Mouse (Mus musculus): ENCODE results near the gene Il25. TPM values are rescaled to one million over a fixed set of nuclear protein-coding genes. Genes with fewer than 3 reads are reported as not detected.
"Not testable (repeated sequence)": the region's sequence is repeated elsewhere in the genome, so short reads cannot be mapped to it uniquely, and the experiment has no call there.

Gene Il25
- polyA plus RNA-seq, 1 experiment from 2014 or later, result not detected

GRCm38 (mm10) chr14:54960769-54961168 lies 28.3 kb downstream of the Il25 start:
- Histone ChIP-seq H3K9me3 (replicated peaks) (no peaks in the 10 kb centered on the region), H3K4me3 (no peak overlapping the region), H3K27ac (no peak overlapping the region), H3K36me3 (no peaks in the 10 kb centered on the region), H3K4me1 (no peaks in the 10 kb centered on the region), H3K4me2 (no peak overlapping the region), H3K27me3 (replicated peaks) (no peaks in the 10 kb centered on the region; the same call in none of the 2 replicates), H3K9ac (no peak overlapping the region)
- 37% methylated on average over 10 of the region's 10 CpGs for WGBS (ENCODE audit: insufficient replicate concordance)
- ATAC-seq, result no peak

GRCm38 (mm10) chr14:54961487-54961886 lies 29.0 kb downstream of the Il25 start:
- Histone ChIP-seq H3K4me2 (no peak overlapping the region), H3K9ac (no peak overlapping the region), H3K9me3 (replicated peaks) (no peaks in the 10 kb centered on the region), H3K27me3 (replicated peaks) (no peaks in the 10 kb centered on the region; the same call in none of the 2 replicates), H3K27ac (no peak overlapping the region), H3K4me3 (no peak overlapping the region), H3K4me1 (no peaks in the 10 kb centered on the region), H3K36me3 (no peaks in the 10 kb centered on the region)
- ATAC-seq, result no peak
- WGBS (ENCODE audit: insufficient replicate concordance), result 61% methylated on average over 5 of the region's 5 CpGs

- ATAC-seq, result no peak
- Histone ChIP-seq H3K27me3 (replicated peaks) (no peaks in the 10 kb centered on the region; the same call in none of the 2 replicates), H3K4me2 (no peak overlapping the region), H3K9ac (no peak overlapping the region), H3K36me3 (no peaks in the 10 kb centered on the region), H3K4me3 (no peak overlapping the region), H3K4me1 (no peaks in the 10 kb centered on the region), H3K27ac (no peak overlapping the region), H3K9me3 (replicated peaks) (no peaks in the 10 kb centered on the region)
- WGBS (ENCODE audit: insufficient replicate concordance), result 74% methylated on average over 7 of the region's 7 CpGs
These were observed 30.2 kb downstream of the Il25 start for GRCm38 (mm10) chr14:54962714-54963113.

GRCm38 (mm10) chr14:54963727-54964126 lies 31.2 kb downstream of the Il25 start:
- 77% methylated on average over 11 of the region's 11 CpGs for WGBS (ENCODE audit: insufficient replicate concordance)
- no peak for ATAC-seq
- H3K4me2 ChIP-seq, result no peak overlapping the region

GRCm38 (mm10) chr14:54965044-54965443 lies 32.5 kb downstream of the Il25 start:
- H3K9ac ChIP-seq, result no peak overlapping the region
- no peaks in the 10 kb centered on the region for H3K9me3 ChIP-seq (replicated peaks)
- peaks cover 12% of the 10 kb centered on the region for H3K27me3 ChIP-seq (replicated peaks)
- H3K27ac ChIP-seq, result no peak overlapping the region
- H3K36me3 ChIP-seq, result no peaks in the 10 kb centered on the region
- no peak overlapping the region for H3K4me2 ChIP-seq
- H3K4me1 ChIP-seq, result no peaks in the 10 kb centered on the region
- H3K4me3 ChIP-seq, result no peak overlapping the region
- ATAC-seq, result no peak
- 68% methylated on average over 15 of the region's 15 CpGs for WGBS (ENCODE audit: insufficient replicate concordance)

More at GRCm38 (mm10) chr14:54963727-54964126, 31.2 kb downstream of the Il25 start:
- Histone ChIP-seq H3K27me3 (replicated peaks) (peaks cover 7% of the 10 kb centered on the region), H3K4me3 (no peak overlapping the region), H3K9ac (no peak overlapping the region), H3K27ac (no peak overlapping the region), H3K36me3 (no peaks in the 10 kb centered on the region), H3K9me3 (replicated peaks) (no peaks in the 10 kb centered on the region), H3K4me1 (no peaks in the 10 kb centered on the region)

GRCm38 (mm10) chr14:54965631-54966030 lies 33.1 kb downstream of the Il25 start:
- Histone ChIP-seq H3K27me3 (replicated peaks) (peaks cover 16% of the 10 kb centered on the region), H3K9ac (no peak overlapping the region), H3K36me3 (no peaks in the 10 kb centered on the region), H3K4me1 (no peaks in the 10 kb centered on the region), H3K9me3 (replicated peaks) (no peaks in the 10 kb centered on the region), H3K4me3 (no peak overlapping the region), H3K27ac (no peak overlapping the region), H3K4me2 (no peak overlapping the region)
- WGBS (ENCODE audit: insufficient replicate concordance), result 56% methylated on average over 6 of the region's 6 CpGs
- no peak for ATAC-seq

- Histone ChIP-seq H3K9ac (no peak within 1 kb of the TSS), H3K4me2 (no peak within 1 kb of the TSS), H3K27me3 (replicated peaks) (peaks cover 16% of the 10 kb centered on the region), H3K4me1 (no peaks in the 10 kb centered on the region), H3K4me3 (no peak within 1 kb of the TSS), H3K36me3 (no peaks in the 10 kb centered on the region), H3K27ac (no peak within 1 kb of the TSS), H3K9me3 (replicated peaks) (no peaks in the 10 kb centered on the region)
- WGBS (ENCODE audit: insufficient replicate concordance), result 51% methylated on average over 7 of the region's 7 CpGs
- no peak for ATAC-seq
These were observed 34.0 kb downstream of the Il25 start, which contains the start of gene Myh6 for GRCm38 (mm10) chr14:54966320-54966977. TSS of gene Myh6 (minus strand) at chr14:54966927.

GRCm38 (mm10) chr14:54967874-54968273 lies 35.4 kb downstream of the Il25 start:
- Histone ChIP-seq H3K4me3 (no peak overlapping the region), H3K36me3 (no peaks in the 10 kb centered on the region), H3K4me2 (no peak overlapping the region), H3K27me3 (replicated peaks) (peaks cover 17% of the 10 kb centered on the region; the same call in 1 of the 2 replicates), H3K27ac (no peak overlapping the region), H3K9ac (no peak overlapping the region), H3K4me1 (no peaks in the 10 kb centered on the region), H3K9me3 (replicated peaks) (no peaks in the 10 kb centered on the region)
- 59% methylated on average over 3 of the region's 3 CpGs for WGBS (ENCODE audit: insufficient replicate concordance)
- ATAC-seq, result no peak

- no peaks in the 10 kb centered on the region for H3K4me1 ChIP-seq
- no peaks in the 10 kb centered on the region for H3K36me3 ChIP-seq
- H3K27ac ChIP-seq, result no peak overlapping the region
- H3K4me2 ChIP-seq, result no peak overlapping the region
- H3K4me3 ChIP-seq, result no peak overlapping the region
- H3K9me3 ChIP-seq (replicated peaks), result no peaks in the 10 kb centered on the region
- H3K9ac ChIP-seq, result no peak overlapping the region
- ATAC-seq, result no peak
- peaks cover 21% of the 10 kb centered on the region; the same call in 1 of the 2 replicates for H3K27me3 ChIP-seq (replicated peaks)
These were observed 35.8 kb downstream of the Il25 start for GRCm38 (mm10) chr14:54968344-54968743.

GRCm38 (mm10) chr14:54972786-54973185 lies 40.3 kb downstream of the Il25 start:
- not testable (repeated sequence) for H3K4me1 ChIP-seq; H3K4me2 ChIP-seq; H3K4me3 ChIP-seq; H3K27ac ChIP-seq; H3K36me3 ChIP-seq; ATAC-seq; H3K9ac ChIP-seq; H3K9me3 ChIP-seq (replicated peaks)
- 75% methylated on average over 11 of the region's 11 CpGs for WGBS (ENCODE audit: insufficient replicate concordance)
- peaks cover 36% of the 10 kb centered on the region for H3K27me3 ChIP-seq (replicated peaks)

- Histone ChIP-seq H3K27ac (no peak overlapping the region), H3K9ac (no peak overlapping the region), H3K9me3 (replicated peaks) (no peaks in the 10 kb centered on the region), H3K4me3 (no peak overlapping the region), H3K4me1 (no peaks in the 10 kb centered on the region), H3K27me3 (replicated peaks) (peaks cover 37% of the 10 kb centered on the region), H3K36me3 (no peaks in the 10 kb centered on the region), H3K4me2 (no peak overlapping the region)
- WGBS (ENCODE audit: insufficient replicate concordance), result 55% methylated on average over 6 of the region's 6 CpGs
- ATAC-seq, result no peak
These were observed 41.7 kb downstream of the Il25 start for GRCm38 (mm10) chr14:54974068-54974791.

- ATAC-seq, result no peak
- Histone ChIP-seq H3K36me3 (no peaks in the 10 kb centered on the region), H3K4me3 (no peak within 1 kb of the TSS), H3K27me3 (replicated peaks) (peaks cover 33% of the 10 kb centered on the region), H3K27ac (no peak within 1 kb of the TSS), H3K4me1 (no peaks in the 10 kb centered on the region), H3K9ac (no peak within 1 kb of the TSS; the same call in 1 of the 2 replicates), H3K4me2 (no peak within 1 kb of the TSS), H3K9me3 (replicated peaks) (no peaks in the 10 kb centered on the region)
- WGBS (ENCODE audit: insufficient replicate concordance), result 39% methylated on average over 1 of the region's 1 CpGs
These were observed 44.1 kb downstream of the Il25 start, which contains the start of gene Gm17428 for GRCm38 (mm10) chr14:54976633-54977032. TSS of gene Gm17428 (plus strand) at chr14:54976933.

Measured in liver, embryonic 12.5 days (tissue).